Mouse (Mus musculus) cerebellum, postnatal 25 days (tissue): ENCODE results near the gene Mrps5.
A peak's percentile ranks its signal among the peaks of the same experiment; 100 is the strongest.

Source experiments
- DNase-seq, 2 experiments: peaks; one replicate each; pipeline ENCODE4 v3.0.0; 2021; ENCODE audit warnings: mixed read lengths in 2 of 2

Mrps5 gene

GRCm38 (mm10) chr2:127622065-127622464 lies 35.0 kb downstream of the Mrps5 start:
- DNase-seq = no peak

DNA sequence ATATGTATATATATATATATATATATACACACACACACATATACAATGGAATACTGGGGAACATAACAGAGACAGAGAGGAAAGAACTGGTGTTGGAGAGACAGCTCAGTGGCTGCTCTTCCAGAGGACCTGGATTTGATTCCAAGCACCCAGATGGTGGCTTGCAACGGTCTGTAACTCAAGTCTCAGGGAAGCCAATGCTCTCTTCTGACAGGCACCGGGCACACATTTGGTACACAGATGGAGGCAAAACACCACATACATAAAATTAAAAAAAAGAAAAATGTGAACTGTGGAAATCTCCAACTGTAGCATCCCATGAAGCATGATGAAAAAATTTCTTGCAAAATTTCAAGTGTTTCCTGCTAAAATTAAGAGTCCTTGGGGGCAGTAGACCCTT lies 37.8 kb downstream of the Mrps5 start:
- DNase-seq = no peak

DNA sequence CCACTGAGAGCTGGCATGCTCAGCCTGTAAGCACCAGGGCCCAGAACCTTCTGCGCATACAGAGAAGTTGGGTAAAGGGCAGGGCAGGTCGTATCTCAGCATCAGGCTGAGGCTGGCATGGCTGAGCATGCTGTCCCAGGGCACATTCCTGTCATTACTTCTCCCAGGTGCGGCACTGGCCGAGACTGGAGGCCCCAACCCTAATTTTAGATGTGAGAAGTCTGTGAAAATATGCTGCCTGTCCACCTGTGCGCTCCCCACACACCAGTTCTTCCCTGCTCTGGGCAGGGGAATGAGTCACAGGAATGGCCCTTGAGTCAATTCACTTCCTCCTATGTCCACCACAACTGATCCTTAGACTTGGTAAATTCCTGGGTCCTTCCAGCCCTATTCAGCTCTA lies 38.6 kb downstream of the Mrps5 start:
- no peak for DNase-seq

GRCm38 (mm10) chr2:127627354-127627753 lies 40.3 kb downstream of the Mrps5 start:
- no peak for DNase-seq

- peak; percentile 61 to 65 for DNase-seq
These were observed 41.1 kb downstream of the Mrps5 start for GRCm38 (mm10) chr2:127627990-127628570.

DNA sequence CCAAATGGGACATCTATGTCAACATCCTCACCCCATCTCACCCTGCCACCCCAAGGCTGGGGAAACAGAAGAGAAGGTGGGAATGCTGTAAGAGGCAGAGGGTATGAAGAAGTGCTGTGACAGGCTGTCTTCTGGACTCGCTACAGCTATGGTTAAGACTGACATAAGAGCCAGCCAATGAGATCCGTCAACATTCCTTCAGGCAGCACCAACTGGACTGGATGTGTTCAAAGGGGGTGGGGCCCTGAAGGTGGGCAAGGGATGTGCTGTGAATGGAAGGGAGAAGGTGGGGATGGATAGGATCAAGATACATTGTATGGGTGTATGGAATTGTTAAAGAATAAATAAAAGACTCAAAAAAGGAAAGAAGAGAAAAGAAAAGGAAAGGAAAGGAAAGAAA lies 45.6 kb downstream of the Mrps5 start:
- DNase-seq = no peak

GRCm38 (mm10) chr2:127635581-127635980 lies 48.6 kb downstream of the Mrps5 start:
- no peak for DNase-seq

DNA sequence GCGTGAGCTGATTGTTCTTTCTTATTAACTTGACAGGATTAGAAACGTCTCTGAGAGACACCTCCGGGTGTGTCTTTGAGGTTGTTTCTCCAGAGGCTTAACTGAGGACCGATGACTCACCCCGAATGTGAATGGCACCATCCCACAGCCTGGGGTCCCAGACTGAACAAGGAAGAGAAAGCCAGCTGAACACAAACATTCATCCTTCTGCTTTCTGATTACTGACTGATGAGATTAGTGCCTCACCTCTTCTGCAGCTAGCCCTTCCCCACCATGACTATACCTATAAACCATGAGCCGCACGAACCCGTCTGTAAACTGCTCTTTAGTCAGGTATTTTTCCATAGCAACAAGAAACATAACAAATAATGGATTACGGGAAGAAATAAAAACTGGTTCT lies 52.0 kb downstream of the Mrps5 start:
- DNase-seq = no peak

DNA sequence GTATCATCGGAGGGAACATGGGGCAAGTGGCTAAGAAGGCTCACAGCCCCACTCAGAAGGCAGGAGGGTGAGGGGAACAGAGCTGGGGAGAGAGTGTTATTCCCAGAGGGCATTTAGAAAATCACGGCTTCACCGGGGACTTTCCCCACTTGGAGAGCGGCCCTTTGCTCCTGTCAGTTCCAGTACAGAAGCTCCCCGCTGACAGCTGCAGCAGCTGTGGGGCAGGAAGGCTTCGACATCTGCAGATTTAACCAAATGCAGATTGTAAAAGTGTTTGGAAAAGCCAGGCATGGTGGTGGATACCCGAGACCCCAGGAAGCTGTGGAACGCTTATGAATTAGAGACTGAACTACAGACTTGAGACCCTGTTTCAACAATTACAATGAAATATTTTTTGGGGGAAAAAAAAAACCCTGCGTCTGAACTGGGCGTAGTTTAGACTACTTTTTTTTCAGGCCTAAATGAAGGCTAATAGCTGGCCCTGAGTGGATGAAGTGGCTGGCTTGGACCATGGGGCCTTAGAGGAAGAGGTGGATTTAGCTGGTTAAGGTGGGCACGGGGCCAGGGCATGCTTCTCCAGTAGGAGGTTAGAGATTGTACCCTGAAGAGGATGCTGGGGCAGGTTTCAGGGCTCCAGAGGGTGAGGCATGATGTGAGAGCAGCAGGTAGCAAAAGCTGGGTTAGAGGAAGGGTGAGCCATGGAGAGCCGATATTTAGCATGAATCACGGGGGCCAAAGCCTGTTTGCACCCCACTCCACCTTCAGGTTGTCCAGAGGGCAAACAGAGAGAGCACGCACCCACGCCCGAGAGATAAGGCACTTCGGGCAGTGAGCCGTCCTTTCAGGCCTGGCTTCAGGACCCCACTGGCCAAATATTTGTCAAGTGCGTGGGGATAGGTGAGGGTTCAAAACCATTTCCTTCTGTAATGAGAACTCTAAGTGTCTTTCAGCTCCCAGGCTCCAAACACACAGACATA lies 57.0 kb downstream of the Mrps5 start:
- no peak for DNase-seq

- peak in 1 of 2 experiments; percentile 20 for DNase-seq
These were observed 59.9 kb downstream of the Mrps5 start for GRCm38 (mm10) chr2:127646875-127647274.

DNA sequence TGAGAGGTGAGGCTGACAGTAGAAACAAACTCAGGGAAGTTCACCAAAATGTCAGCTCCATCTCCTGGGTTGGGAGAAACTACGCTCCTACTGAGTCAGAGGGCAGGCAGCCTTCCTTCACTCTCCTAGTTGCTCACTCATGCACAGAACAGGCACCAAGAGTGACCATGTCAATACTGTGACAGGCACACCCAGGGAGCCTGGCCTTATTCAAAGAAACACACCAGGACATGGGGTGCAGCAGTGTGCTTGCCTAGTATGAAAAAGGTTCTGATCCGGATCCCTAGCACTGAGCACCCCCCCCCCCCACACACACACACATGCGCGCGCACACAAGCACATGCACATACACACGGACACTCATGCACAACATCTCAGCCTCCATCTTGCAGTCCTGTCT lies 61.1 kb downstream of the Mrps5 start:
- no peak for DNase-seq

DNA sequence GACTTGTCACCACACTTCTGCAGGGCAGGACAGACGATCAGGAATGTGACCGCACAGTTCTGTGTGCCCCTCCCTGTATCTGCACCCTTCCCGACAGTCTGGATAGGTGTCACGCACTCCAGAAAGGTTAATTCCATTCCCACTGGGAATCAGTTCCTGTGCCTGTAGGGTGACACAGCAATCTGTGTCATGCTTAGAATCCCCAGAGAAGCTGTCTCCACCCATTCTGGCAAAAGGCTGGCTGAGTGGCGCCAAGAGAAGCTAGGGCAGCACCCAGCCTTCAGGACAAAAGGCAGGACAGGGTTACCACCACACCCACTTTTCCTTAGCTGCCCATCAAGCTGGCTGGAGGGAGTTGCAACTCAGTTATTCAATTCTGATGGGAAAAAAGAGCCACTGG lies 62.9 kb downstream of the Mrps5 start:
- no peak for DNase-seq

DNA sequence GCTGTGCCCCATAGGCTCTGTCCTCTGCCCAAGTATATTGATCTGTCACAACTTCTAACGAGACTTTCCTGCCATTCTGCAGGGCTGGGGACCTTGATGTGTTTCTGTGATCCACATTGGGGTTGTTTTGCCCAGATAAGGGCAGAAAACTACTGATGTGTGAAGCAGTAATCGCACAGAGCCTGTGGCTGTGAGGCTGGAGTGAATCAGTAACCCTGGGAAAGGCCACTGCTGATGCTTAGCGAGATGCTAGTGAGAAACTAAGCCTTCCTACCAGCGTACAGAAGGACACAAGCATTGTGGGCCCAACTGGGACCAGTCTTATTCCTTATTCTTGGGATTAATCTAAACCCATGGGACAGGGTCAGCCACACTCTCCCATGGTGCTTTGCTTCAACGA lies 64.6 kb downstream of the Mrps5 start:
- DNase-seq = no peak

- DNase-seq = no peak
These were observed 65.3 kb downstream of the Mrps5 start for GRCm38 (mm10) chr2:127652335-127652734.

DNA sequence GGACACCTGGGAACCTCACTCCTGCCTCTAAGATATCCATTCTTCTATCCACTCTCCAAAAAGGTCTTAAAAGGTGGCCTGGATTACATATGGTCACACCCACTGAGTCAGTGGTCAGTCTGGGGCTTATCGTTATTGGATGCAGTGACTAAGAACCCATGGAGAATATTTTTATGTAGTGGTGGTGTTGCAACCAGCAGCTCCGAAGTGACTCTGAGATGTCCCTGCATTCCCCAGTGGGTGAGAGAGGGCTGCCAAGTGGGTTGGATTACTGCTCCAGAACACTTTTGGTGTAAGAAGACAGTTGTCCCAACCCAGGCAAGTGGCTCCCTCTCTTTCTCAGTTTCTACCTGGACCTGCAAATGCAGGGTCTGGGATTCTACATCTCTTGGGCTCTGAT lies 65.8 kb downstream of the Mrps5 start:
- no peak for DNase-seq

- DNase-seq = no peak
These were observed 67.8 kb downstream of the Mrps5 start for GRCm38 (mm10) chr2:127654786-127655185.

GRCm38 (mm10) chr2:127655419-127655818 lies 68.4 kb downstream of the Mrps5 start:
- no peak for DNase-seq

- DNase-seq = peak; percentile 43 to 59
These were observed 69.2 kb downstream of the Mrps5 start, which contains the start of gene Mal for GRCm38 (mm10) chr2:127656086-127656720. TSS of gene Mal (minus strand) at chr2:127656695.
